Mouse (Mus musculus) CH12.LX (cell line): ENCODE data around the gene Rab40c. TPM values are rescaled to one million over a fixed set of nuclear protein-coding genes. Genes with fewer than 3 reads are reported as not detected.
A peak's percentile ranks its signal among the peaks of the same experiment; 100 is the strongest.

ENCODE experiments used
- DNase-seq: peaks from one replicate; pipeline ENCODE4 v3.0.0-alpha.2; 2013; ENCODE audit errors: extremely low read depth
- H3K27ac ChIP-seq: 2 replicates; pipeline ENCODE4 v1.5.1; 2012; ENCODE audit warnings: low read depth, mild to moderate bottlenecking, control low read depth, moderate library complexity; ENCODE audit not compliant: insufficient read depth
- H3K27me3 ChIP-seq: replicated peaks from 2 replicates; pipeline ENCODE3; 2012; ENCODE audit warnings: inconsistent platforms
- H3K36me3 ChIP-seq, 2 experiments: replicated peaks in 1 of 2; 2 replicates each; pipeline versions ENCODE3 to v1.6.1; 2012; ENCODE audit warnings: inconsistent platforms in 1 of 2, low read length in 1 of 2, mild to moderate bottlenecking in 1 of 2, mixed read lengths in 1 of 2, moderate library complexity in 1 of 2; ENCODE audit not compliant: control insufficient read depth in 1 of 2, insufficient read depth in 1 of 2
- H3K4me1 ChIP-seq, 2 experiments: 2 replicates each; pipeline ENCODE4 v1.6.1; 2012; ENCODE audit warnings: inconsistent platforms in 1 of 2, moderate library complexity in 1 of 2; ENCODE audit not compliant: insufficient read depth in 2 of 2, control insufficient read depth in 1 of 2
- H3K4me2 ChIP-seq: 2 replicates; pipeline ENCODE4 v1.6.1; 2012; ENCODE audit warnings: low read depth, mild to moderate bottlenecking, control low read depth; ENCODE audit not compliant: poor library complexity, insufficient read depth, severe bottlenecking
- H3K4me3 ChIP-seq, 3 experiments: fragments of 150-350 bp in 1 of 3; sonication (generic) in 1 of 3; replicated peaks in 1 of 3; 2 replicates each; pipeline versions ENCODE3 to v1.5.1; 2011 to 2012; ENCODE audit warnings: low read depth in 2 of 3, low read length in 2 of 3, mild to moderate bottlenecking in 2 of 3, moderate library complexity in 2 of 3, control low read depth in 1 of 3, improper control_type of control experiment in 1 of 3, inconsistent platforms in 1 of 3, mixed read lengths in 1 of 3; ENCODE audit not compliant: poor library complexity in 1 of 3
- H3K79me2 ChIP-seq: replicated peaks from 2 replicates; pipeline ENCODE4 v1.6.1; 2012; ENCODE audit warnings: mild to moderate bottlenecking, moderate library complexity; ENCODE audit not compliant: control insufficient read depth, poor library complexity, insufficient read depth, severe bottlenecking; ENCODE audit errors: extremely low read depth
- H3K9ac ChIP-seq: 2 replicates; pipeline ENCODE4 v1.6.1; 2012; ENCODE audit warnings: low read depth, mild to moderate bottlenecking, control low read depth, moderate library complexity; ENCODE audit not compliant: insufficient read depth
- H3K9me3 ChIP-seq: replicated peaks from 2 replicates; pipeline ENCODE3; 2012; ENCODE audit warnings: low read length, inconsistent platforms, mixed read lengths
- BHLHE40 ChIP-seq: IDR thresholded peaks from 2 replicates; pipeline ENCODE4 v1.6.1; 2011; ENCODE audit warnings: mild to moderate bottlenecking, low read depth, low read length, improper control_type of control experiment
- CHD1 ChIP-seq: IDR thresholded peaks from 2 replicates; pipeline ENCODE4 v1.6.1; 2012; ENCODE audit warnings: low read depth, low read length, improper control_type of control experiment, inconsistent platforms
- CHD2 ChIP-seq: IDR thresholded peaks from 2 replicates; pipeline ENCODE4 v1.6.1; 2011; ENCODE audit warnings: low read length, improper control_type of control experiment
- CTCF ChIP-seq, 2 experiments: IDR thresholded peaks in 1 of 2; conservative IDR thresholded peaks in 1 of 2; 2 replicates each; pipeline ENCODE4 v1.5.1; 2011 to 2012; ENCODE audit warnings: low read depth in 2 of 2, low read length in 2 of 2, improper control_type of control experiment in 1 of 2, inconsistent platforms in 1 of 2, mild to moderate bottlenecking in 1 of 2, moderate library complexity in 1 of 2
- E2F4 ChIP-seq: IDR thresholded peaks from 2 replicates; pipeline ENCODE4 v1.6.1; 2011; ENCODE audit warnings: low read depth, low read length, improper control_type of control experiment; ENCODE audit not compliant: insufficient replicate concordance
- ELF1 ChIP-seq: IDR thresholded peaks from 2 replicates; pipeline ENCODE4 v1.6.1; 2014; ENCODE audit warnings: low read depth, mild to moderate bottlenecking, inconsistent platforms, low read length, improper control_type of control experiment
- EP300 ChIP-seq: IDR thresholded peaks from 2 replicates; pipeline ENCODE4 v1.6.1; 2011; ENCODE audit warnings: low read length, improper control_type of control experiment
- HCFC1 ChIP-seq: IDR thresholded peaks from 2 replicates; pipeline ENCODE4 v1.6.1; 2012; ENCODE audit warnings: low read depth, mild to moderate bottlenecking, inconsistent platforms, low read length, improper control_type of control experiment
- IRF4 ChIP-seq: IDR thresholded peaks from 2 replicates; pipeline ENCODE4 v1.6.1; 2014; ENCODE audit warnings: low read depth, mild to moderate bottlenecking, inconsistent platforms, low read length, improper control_type of control experiment
- KAT2A ChIP-seq: IDR thresholded peaks from 2 replicates; pipeline ENCODE4 v1.6.1; 2012; ENCODE audit warnings: low read length, improper control_type of control experiment, inconsistent platforms; ENCODE audit not compliant: insufficient replicate concordance
- MAFK ChIP-seq: IDR thresholded peaks from 2 replicates; pipeline ENCODE4 v1.6.1; 2011; ENCODE audit warnings: low read length, improper control_type of control experiment; ENCODE audit not compliant: insufficient replicate concordance
- MAX ChIP-seq: IDR thresholded peaks from 2 replicates; pipeline ENCODE4 v1.6.1; 2011; ENCODE audit warnings: low read length, improper control_type of control experiment
- MAZ ChIP-seq: IDR thresholded peaks from 2 replicates; pipeline ENCODE4 v1.6.1; 2012; ENCODE audit warnings: low read depth, mild to moderate bottlenecking, inconsistent platforms, low read length, improper control_type of control experiment, moderate library complexity
- MEF2A ChIP-seq: IDR thresholded peaks from 2 replicates; pipeline ENCODE4 v1.6.1; 2014; ENCODE audit warnings: low read depth, mild to moderate bottlenecking, inconsistent platforms, low read length, improper control_type of control experiment, borderline replicate concordance
- MXI1 ChIP-seq: IDR thresholded peaks from 2 replicates; pipeline ENCODE4 v1.6.1; 2011; ENCODE audit warnings: mild to moderate bottlenecking, low read depth, low read length, improper control_type of control experiment
- NELFE ChIP-seq: IDR thresholded peaks from 2 replicates; pipeline ENCODE4 v1.6.1; 2011; ENCODE audit warnings: low read depth, low read length, improper control_type of control experiment
- NRF1 ChIP-seq: IDR thresholded peaks from 2 replicates; pipeline ENCODE4 v1.6.1; 2014; ENCODE audit warnings: low read depth, mild to moderate bottlenecking, inconsistent platforms, low read length, improper control_type of control experiment, moderate library complexity
- POLR2A ChIP-seq: IDR thresholded peaks from 2 replicates; pipeline ENCODE4 v1.6.1; 2011; ENCODE audit warnings: low read depth, mild to moderate bottlenecking, improper control_type of control experiment, low read length
- RAD21 ChIP-seq: IDR thresholded peaks from 2 replicates; pipeline ENCODE4 v1.6.1; 2011; ENCODE audit warnings: low read depth, mild to moderate bottlenecking, low read length, improper control_type of control experiment, moderate library complexity
- SMC3 ChIP-seq: IDR thresholded peaks from 2 replicates; pipeline ENCODE4 v1.6.1; 2011; ENCODE audit warnings: low read depth, low read length, improper control_type of control experiment
- TBP ChIP-seq: conservative IDR thresholded peaks from 2 replicates; pipeline ENCODE4 v1.6.1; 2011; ENCODE audit warnings: low read depth, low read length, improper control_type of control experiment
- TCF12 ChIP-seq: IDR thresholded peaks from 2 replicates; pipeline ENCODE4 v1.6.1; 2014; ENCODE audit warnings: low read depth, mild to moderate bottlenecking, inconsistent platforms, low read length, improper control_type of control experiment
- UBTF ChIP-seq: IDR thresholded peaks from 2 replicates; pipeline ENCODE4 v1.6.1; 2012; ENCODE audit warnings: low read depth, mild to moderate bottlenecking, inconsistent platforms, low read length, improper control_type of control experiment, moderate library complexity
- ZKSCAN1 ChIP-seq: IDR thresholded peaks from 2 replicates; pipeline ENCODE4 v1.6.1; 2012; ENCODE audit warnings: low read depth, inconsistent platforms, low read length, improper control_type of control experiment, borderline replicate concordance
- ZMIZ1 ChIP-seq: IDR thresholded peaks from 2 replicates; pipeline ENCODE4 v1.6.1; 2012; ENCODE audit warnings: low read depth, mild to moderate bottlenecking, inconsistent platforms, low read length, improper control_type of control experiment
- dilution Hi-C: fragments of 300-500 bp; cut with MboI; formaldehyde crosslinking; loops from 2 replicates; pipeline ENCODE4 v1.14.3; 2020; ENCODE audit warnings: low sequenced_read_pairs; ENCODE audit not compliant: extremely low pct_unique_long_range_greater_than_20kb, extremely low pct_ligation_motif_present
- in situ Hi-C: fragments of 300-500 bp; cut with MboI; formaldehyde crosslinking; loops from 3 replicates; pipeline ENCODE4 v1.14.3; 2019; ENCODE audit warnings: low sequenced_read_pairs, low pct_ligation_motif_present, low pct_unique_long_range_greater_than_20kb, mixed read lengths
- polyA plus RNA-seq: library from polyadenylated mRNA; unstranded; fragments of >175 nt; gene quantifications from 2 replicates; pipeline ENCODE4 v1.2.1, GENCODE M21; 2012; ENCODE audit warnings: low read depth; ENCODE audit not compliant: insufficient read length
- total RNA-seq, 2 experiments: library from RNA; depleted of rRNA; stranded (reverse); fragments of 300-350 nt in 1 of 2; fragments of >200 nt in 1 of 2; gene quantifications; 2 replicates each; pipeline ENCODE4 v1.2.3; 2012 to 2014

The Rab40c gene
- total and polyA plus RNA-seq, 3 experiments = 8.0 to 14.4 (median 9.2) TPM

- Histone ChIP-seq H3K27ac (peak overlapping the region; percentile 38), H3K79me2 (no peaks in the 10 kb centered on the region), H3K9ac (peak overlapping the region; percentile 78), H3K36me3 (peaks cover 4 to 15% of the 10 kb centered on the region in 2 experiments), H3K9me3 (no peaks in the 10 kb centered on the region), H3K27me3 (peaks cover 21% of the 10 kb centered on the region), H3K4me3 (peak overlapping the region; percentile 70 to 86 (median 80)), H3K4me2 (peak overlapping the region; percentile 64), H3K4me1 (peaks cover 9 to 25% of the 10 kb centered on the region in 2 experiments)
- dilution Hi-C loops = no loop called here
- no peak for DNase-seq
- in situ Hi-C loops = no loop called here
- TF ChIP-seq KAT2A = no peak
- TF ChIP-seq TCF12 = 0 out of 2 replicates have a peak, but pooled peaks have one; percentile 30
- peak; percentile 68; the same call in 1 of the 2 replicates for TF ChIP-seq MEF2A
- TF ChIP-seq MAZ = 0 out of 2 replicates have a peak, but pooled peaks have one; percentile 25
- no peak for TF ChIP-seq ELF1
- no peak for TF ChIP-seq POLR2A
- 0 out of 2 replicates have a peak, but pooled peaks have one; percentile 18 for TF ChIP-seq MAX
- no peak for TF ChIP-seq BHLHE40
- TF ChIP-seq IRF4 = 0 out of 2 replicates have a peak, but pooled peaks have one; percentile 25
- peak; percentile 90; the same call in 1 of the 2 replicates for TF ChIP-seq CHD1
- peak; percentile 33; the same call in 1 of the 2 replicates for TF ChIP-seq CHD2
- 0 out of 2 replicates have a peak, but pooled peaks have one; percentile 18 for TF ChIP-seq TBP
- TF ChIP-seq CTCF (conservative IDR thresholded peaks at IDR 0.05 in 1 of 2, IDR thresholded peaks at IDR 0.05 in 1 of 2; ENCODE audit: low read depth in 2 of 2, low read length in 2 of 2) = no peak
- TF ChIP-seq EP300 = 0 out of 2 replicates have a peak, but pooled peaks have one; percentile 24
Measured at GRCm38 (mm10) chr17:25861704-25862612, 57.6 kb downstream of the Rab40c start.

DNA sequence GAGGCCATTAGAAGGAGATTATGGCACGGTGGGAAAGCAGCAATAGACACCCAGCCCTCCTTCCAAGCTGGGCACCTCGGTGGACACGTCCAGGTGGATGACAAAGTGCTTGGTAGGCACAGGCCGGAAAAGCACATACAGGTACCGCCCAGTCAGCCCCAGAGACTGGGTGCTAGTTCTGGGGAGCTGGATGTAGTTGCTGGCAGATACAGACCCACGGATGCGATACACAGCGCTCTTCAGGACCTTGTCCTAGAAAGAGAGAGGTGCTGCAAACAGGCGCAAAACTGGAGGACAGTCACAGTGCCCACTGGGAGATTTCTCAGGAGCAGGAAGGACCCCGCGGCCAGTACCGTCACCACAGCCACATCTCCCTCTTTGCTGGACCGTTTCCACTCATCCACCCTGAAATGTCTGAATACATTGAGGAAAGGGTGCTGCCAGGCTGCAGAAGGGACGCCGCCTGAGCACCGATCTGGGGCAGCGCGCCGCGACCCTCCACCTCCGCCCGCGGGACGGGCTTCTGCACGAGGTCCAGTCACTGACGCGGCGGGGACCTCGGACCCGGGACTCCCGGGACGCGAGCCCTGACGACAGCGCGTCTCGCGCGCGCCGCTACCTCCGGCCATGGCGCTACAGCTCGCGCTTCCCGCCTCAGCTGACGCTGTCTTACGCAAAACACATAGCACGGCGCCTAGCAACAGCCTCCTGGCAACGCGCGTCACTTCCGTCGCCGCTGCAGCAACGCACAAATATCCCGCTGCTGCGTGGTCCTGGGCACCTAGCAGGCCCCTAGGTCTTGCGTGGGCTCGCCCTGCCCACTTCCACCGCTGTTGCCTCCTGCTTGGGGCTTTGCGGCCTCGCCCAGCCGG, 58.5 kb downstream of the Rab40c start, which contains the start of gene Wdr90:
Wdr90 (minus strand) TSS at position 670 of the 872 bp plus-strand sequence.
- Histone ChIP-seq H3K4me2 (peak within 1 kb of the TSS; percentile 64), H3K9me3 (no peaks in the 10 kb centered on the region), H3K9ac (peak within 1 kb of the TSS; percentile 80), H3K4me3 (peak within 1 kb of the TSS; percentile 70 to 86 (median 80)), H3K27ac (peak within 1 kb of the TSS; percentile 38), H3K79me2 (no peaks in the 10 kb centered on the region), H3K4me1 (peaks cover 9 to 25% of the 10 kb centered on the region in 2 experiments), H3K36me3 (peaks cover 6 to 19% of the 10 kb centered on the region in 2 experiments), H3K27me3 (peaks cover 13% of the 10 kb centered on the region)
- in situ Hi-C loops = no loop called here
- dilution Hi-C loops = no loop called here
- DNase-seq = peak; percentile 92
- TF ChIP-seq NRF1 (peak; percentile 54; the same call in 1 of the 2 replicates), POLR2A (peak; percentile 85), CTCF (conservative IDR thresholded peaks at IDR 0.05 in 1 of 2, IDR thresholded peaks at IDR 0.05 in 1 of 2; ENCODE audit: low read depth in 2 of 2, low read length in 2 of 2) (no peak), MEF2A (0 out of 2 replicates have a peak, but pooled peaks have one; percentile 40), KAT2A (no peak), TCF12 (peak; percentile 51; the same call in 1 of the 2 replicates), MAFK (no peak), CHD2 (no peak), SMC3 (no peak), ZMIZ1 (peak; percentile 44; the same call in 1 of the 2 replicates), MXI1 (peak; percentile 99), RAD21 (no peak), UBTF (0 out of 2 replicates have a peak, but pooled peaks have one; percentile 25), E2F4 (peak; percentile 71; the same call in 1 of the 2 replicates), HCFC1 (peak; percentile 84), ZKSCAN1 (no peak), NELFE (peak; percentile 54; the same call in 1 of the 2 replicates), ELF1 (peak; percentile 76; the same call in 1 of the 2 replicates)
